In the genomic region with DNA sequence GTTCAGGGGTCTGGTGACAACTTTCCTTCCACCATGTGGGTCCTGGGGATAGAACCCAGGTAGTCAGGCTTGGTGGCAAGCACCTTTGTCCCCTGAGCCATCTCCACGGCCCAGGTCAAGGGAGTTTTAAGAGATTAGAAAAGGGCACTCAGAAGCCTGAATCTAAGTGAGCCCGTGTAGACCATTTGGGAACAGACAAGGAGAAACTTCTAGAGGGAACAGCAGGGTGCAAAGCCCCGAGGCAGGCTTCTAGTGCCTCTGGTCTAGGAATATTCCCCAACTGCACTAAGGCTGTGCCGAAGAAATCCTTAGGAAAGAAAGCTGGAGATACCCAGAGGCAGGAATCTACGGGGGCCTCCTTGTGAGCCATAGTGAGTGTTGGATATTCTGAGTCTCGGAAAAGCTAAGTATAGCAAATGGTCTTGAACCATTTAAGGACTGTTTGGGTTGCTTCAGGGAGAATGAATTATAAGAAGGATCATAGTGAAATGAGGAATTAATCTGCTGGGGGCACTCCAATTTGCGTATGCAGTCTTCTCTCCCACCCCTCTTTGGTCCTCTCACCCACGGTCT, we compare ENCODE assay signal across 8 mouse cellular contexts. TPM values are rescaled to one million over a fixed set of nuclear protein-coding genes. Genes with fewer than 3 reads are reported as not detected.
A peak's percentile ranks its signal among the peaks of the same experiment; 100 is the strongest.
DNase-seq lines count a peak whose midpoint lies in the region; ATAC-seq and TF ChIP-seq lines count a peak whose summit lies in the region.

No protein-coding gene starts in this region.

- no peak for ATAC-seq in heart, embryonic 15.5 days (replicated peaks; ENCODE audit: insufficient number of reproducible peaks, insufficient read depth, low FRiP score, low read depth)
- ATAC-seq in embryonic facial prominence, embryonic 11.5 days (replicated peaks; ENCODE audit: insufficient number of reproducible peaks, low FRiP score, low TSS enrichment, low read depth): no peak
- no peak for ATAC-seq in hindbrain, embryonic 12.5 days (ENCODE audit: low FRiP score)
- no peak for ATAC-seq in midbrain, embryonic 13.5 days

- WGBS in heart, embryonic 15.5 days: 45% methylated on average over 8 of the region's 8 CpGs
- 45% methylated on average over 8 of the region's 8 CpGs for WGBS in heart, adult 2 months
- WGBS in embryonic facial prominence, embryonic 11.5 days: 42% methylated on average over 8 of the region's 8 CpGs
- WGBS in hindbrain, embryonic 12.5 days: 55% methylated on average over 8 of the region's 8 CpGs
- WGBS in midbrain, embryonic 13.5 days: 52% methylated on average over 8 of the region's 8 CpGs
- WGBS in thymus, adult 2 months: 61% methylated on average over 8 of the region's 8 CpGs

- no peak for TF ChIP-seq EP300 in heart, adult 2 months (IDR thresholded peaks at IDR 0.05; ENCODE audit: insufficient read depth, low read depth, low read length)

- no peaks in the 10 kb centered on the region for H3K9me3 ChIP-seq in heart, embryonic 15.5 days (replicated peaks)
- H3K9me3 ChIP-seq in embryonic facial prominence, embryonic 11.5 days (replicated peaks; ENCODE audit: control insufficient read depth, low read length): no peaks in the 10 kb centered on the region
- no peaks in the 10 kb centered on the region for H3K9me3 ChIP-seq in hindbrain, embryonic 12.5 days (replicated peaks)
- no peaks in the 10 kb centered on the region for H3K9me3 ChIP-seq in midbrain, embryonic 13.5 days

- no peak for DNase-seq in heart, adult 2 months
- no peak for DNase-seq in embryonic facial prominence, embryonic 11.5 days (ENCODE audit: low spot score)
- DNase-seq in thymus, adult 2 months: no peak
- no peak for DNase-seq in right cerebral cortex, postnatal 25 days
- no peak for DNase-seq in kidney, postnatal 10 days

- peaks cover 85% of the 10 kb centered on the region for H3K27me3 ChIP-seq in heart, embryonic 15.5 days
- H3K27me3 ChIP-seq in heart, adult 2 months (ENCODE audit: control insufficient read depth, insufficient read depth, low read length): peaks cover 15% of the 10 kb centered on the region
- peaks cover 55% of the 10 kb centered on the region for H3K27me3 ChIP-seq in embryonic facial prominence, embryonic 11.5 days (ENCODE audit: control insufficient read depth, insufficient read depth, low read length)
- peaks cover 81% of the 10 kb centered on the region for H3K27me3 ChIP-seq in hindbrain, embryonic 12.5 days
- peaks cover 81% of the 10 kb centered on the region for H3K27me3 ChIP-seq in midbrain, embryonic 13.5 days
- peaks cover 15% of the 10 kb centered on the region; the same call in 1 of the 2 replicates for H3K27me3 ChIP-seq in thymus, adult 2 months (ENCODE audit: control insufficient read depth, insufficient read depth, low read length)

- TF ChIP-seq CTCF in heart, adult 2 months (IDR thresholded peaks at IDR 0.05): no peak
- no peak for TF ChIP-seq CTCF in thymus, adult 2 months (IDR thresholded peaks at IDR 0.05; ENCODE audit: borderline replicate concordance, control insufficient read depth, extremely low read depth, insufficient read depth, low read length, poor library complexity)

- H3K4me3 ChIP-seq in heart, embryonic 15.5 days: peak overlapping the region; percentile 58
- H3K4me3 ChIP-seq in heart, adult 2 months: no peak overlapping the region
- H3K4me3 ChIP-seq in embryonic facial prominence, embryonic 11.5 days (ENCODE audit: low read depth, low read length): no peak overlapping the region
- H3K4me3 ChIP-seq in hindbrain, embryonic 12.5 days: peak overlapping the region; percentile 56; the same call in 1 of the 2 replicates
- H3K4me3 ChIP-seq in midbrain, embryonic 13.5 days (replicated peaks): peak overlapping the region; percentile 73
- no peak overlapping the region for H3K4me3 ChIP-seq in thymus, adult 2 months (ENCODE audit: control insufficient read depth, insufficient read depth, low read length)

- no peaks in the 10 kb centered on the region for H3K79me2 ChIP-seq in heart, adult 2 months (replicated peaks; ENCODE audit: control insufficient read depth, insufficient read depth, low read length)

- H3K27ac ChIP-seq in heart, embryonic 15.5 days: no peak overlapping the region
- H3K27ac ChIP-seq in heart, adult 2 months: no peak overlapping the region
- H3K27ac ChIP-seq in embryonic facial prominence, embryonic 11.5 days (replicated peaks; ENCODE audit: low read depth, low read length): no peak overlapping the region
- no peak overlapping the region for H3K27ac ChIP-seq in hindbrain, embryonic 12.5 days
- H3K27ac ChIP-seq in midbrain, embryonic 13.5 days: peak overlapping the region; percentile 53; the same call in 1 of the 2 replicates
- no peak overlapping the region for H3K27ac ChIP-seq in thymus, adult 2 months (ENCODE audit: control insufficient read depth, insufficient read depth, low read length)

- intact Hi-C loops in heart, adult 2 months (cut with DNase I): no loop called here

- no peaks in the 10 kb centered on the region for H3K36me3 ChIP-seq in heart, embryonic 15.5 days
- H3K36me3 ChIP-seq in heart, adult 2 months (ENCODE audit: control insufficient read depth, insufficient read depth, low read length): no peaks in the 10 kb centered on the region
- no peaks in the 10 kb centered on the region for H3K36me3 ChIP-seq in embryonic facial prominence, embryonic 11.5 days (replicated peaks; ENCODE audit: control insufficient read depth, insufficient read depth, low read depth, low read length)
- H3K36me3 ChIP-seq in hindbrain, embryonic 12.5 days: no peaks in the 10 kb centered on the region
- H3K36me3 ChIP-seq in midbrain, embryonic 13.5 days: peaks cover 14% of the 10 kb centered on the region; the same call in 1 of the 2 replicates
- H3K36me3 ChIP-seq in thymus, adult 2 months (ENCODE audit: control insufficient read depth, insufficient read depth, low read length): no peaks in the 10 kb centered on the region

- no peak overlapping the region for H3K9ac ChIP-seq in heart, embryonic 15.5 days
- H3K9ac ChIP-seq in heart, adult 2 months (ENCODE audit: low read depth, low read length): no peak overlapping the region
- no peak overlapping the region for H3K9ac ChIP-seq in embryonic facial prominence, embryonic 11.5 days (replicated peaks; ENCODE audit: low read length)
- no peak overlapping the region for H3K9ac ChIP-seq in hindbrain, embryonic 12.5 days
- peak overlapping the region; percentile 89 for H3K9ac ChIP-seq in midbrain, embryonic 13.5 days (replicated peaks)

- peaks cover 27% of the 10 kb centered on the region for H3K4me1 ChIP-seq in heart, embryonic 15.5 days (replicated peaks)
- H3K4me1 ChIP-seq in heart, adult 2 months (ENCODE audit: control insufficient read depth, insufficient read depth, low read length): peaks cover 4% of the 10 kb centered on the region
- peaks cover 9% of the 10 kb centered on the region; the same call in 1 of the 2 replicates for H3K4me1 ChIP-seq in embryonic facial prominence, embryonic 11.5 days (ENCODE audit: control insufficient read depth, insufficient read depth, low read length)
- H3K4me1 ChIP-seq in hindbrain, embryonic 12.5 days: peaks cover 12% of the 10 kb centered on the region
- H3K4me1 ChIP-seq in midbrain, embryonic 13.5 days (replicated peaks): peaks cover 38% of the 10 kb centered on the region
- H3K4me1 ChIP-seq in thymus, adult 2 months (replicated peaks; ENCODE audit: control insufficient read depth, insufficient read depth, low read length): peaks cover 23% of the 10 kb centered on the region

- TF ChIP-seq POLR2A in heart, adult 2 months (IDR thresholded peaks at IDR 0.05; ENCODE audit: insufficient read depth, low read depth, low read length): no peak
- no peak for TF ChIP-seq POLR2A in thymus, adult 2 months (IDR thresholded peaks at IDR 0.05; ENCODE audit: control insufficient read depth, extremely low read depth, insufficient read depth, low read length, poor library complexity)

- peak overlapping the region; percentile 99; the same call in 1 of the 2 replicates for H3K4me2 ChIP-seq in heart, embryonic 15.5 days
- H3K4me2 ChIP-seq in embryonic facial prominence, embryonic 11.5 days (ENCODE audit: low read depth, low read length): peak overlapping the region; percentile 99
- H3K4me2 ChIP-seq in hindbrain, embryonic 12.5 days (replicated peaks): peak overlapping the region; percentile 95
- peak overlapping the region; percentile 95 for H3K4me2 ChIP-seq in midbrain, embryonic 13.5 days (replicated peaks)

RNA-seq across cellular contexts. Expression of gene Pianp, which starts 0.6 kb away (rescaled TPM):
- polyA plus RNA-seq in heart, embryonic 15.5 days (2015; fragmentation: Nextera tagmentation; extraction: Ambion mirVana): 0.62 and 1.1 TPM in 2 replicates
- under 1 TPM; 0.43 to 0.50 TPM for total RNA-seq in heart, adult 2 months (2021)
- 1.7 and 2.0 TPM in 2 replicates for polyA plus RNA-seq in heart, adult 2 months (2012; rRNA removed)
- polyA plus RNA-seq in embryonic facial prominence, embryonic 11.5 days (2014; fragmentation: Nextera tagmentation; extraction: Ambion mirVana): 1.1 and 1.9 TPM in 2 replicates
- 8.6 and 8.9 TPM in 2 replicates for polyA plus RNA-seq in hindbrain, embryonic 12.5 days (2016; fragmentation: Nextera tagmentation; extraction: Ambion mirVana)
- 25.6 and 27.4 TPM in 2 replicates for polyA plus RNA-seq in midbrain, embryonic 13.5 days (2015; fragmentation: Nextera tagmentation; extraction: Ambion mirVana)
- 5.1 and 5.5 TPM in 2 replicates for polyA plus RNA-seq in thymus, adult 2 months (2012; rRNA removed)

RNA-seq across cellular contexts. Expression of gene Zfp384, which starts 13.0 kb away (rescaled TPM):
- polyA plus RNA-seq in heart, embryonic 15.5 days (2015; fragmentation: Nextera tagmentation; extraction: Ambion mirVana): 9.0 and 12.4 TPM in 2 replicates
- 10 to 100 TPM; 22.4 to 22.8 TPM for total RNA-seq in heart, adult 2 months (2021)
- 28.2 and 33.5 TPM in 2 replicates for polyA plus RNA-seq in heart, adult 2 months (2012; rRNA removed)
- 7.7 and 10.6 TPM in 2 replicates for polyA plus RNA-seq in embryonic facial prominence, embryonic 11.5 days (2014; fragmentation: Nextera tagmentation; extraction: Ambion mirVana)
- 21.6 and 22.3 TPM in 2 replicates for polyA plus RNA-seq in hindbrain, embryonic 12.5 days (2016; fragmentation: Nextera tagmentation; extraction: Ambion mirVana)
- polyA plus RNA-seq in midbrain, embryonic 13.5 days (2015; fragmentation: Nextera tagmentation; extraction: Ambion mirVana): 18.8 and 23.1 TPM in 2 replicates
- polyA plus RNA-seq in thymus, adult 2 months (2012; rRNA removed): 117 and 126 TPM in 2 replicates

RNA-seq across cellular contexts. Expression of gene Cops7a, which starts 30.6 kb away (rescaled TPM):
- polyA plus RNA-seq in heart, embryonic 15.5 days (2015; fragmentation: Nextera tagmentation; extraction: Ambion mirVana): 129 and 139 TPM in 2 replicates
- total RNA-seq in heart, adult 2 months (2021): 10 to 100 TPM; 83.2 to 99.8 TPM
- 208 and 238 TPM in 2 replicates for polyA plus RNA-seq in heart, adult 2 months (2012; rRNA removed)
- 118 and 125 TPM in 2 replicates for polyA plus RNA-seq in embryonic facial prominence, embryonic 11.5 days (2014; fragmentation: Nextera tagmentation; extraction: Ambion mirVana)
- polyA plus RNA-seq in hindbrain, embryonic 12.5 days (2016; fragmentation: Nextera tagmentation; extraction: Ambion mirVana): 99.5 and 101 TPM in 2 replicates
- 89.9 and 95.2 TPM in 2 replicates for polyA plus RNA-seq in midbrain, embryonic 13.5 days (2015; fragmentation: Nextera tagmentation; extraction: Ambion mirVana)
- 168 and 199 TPM in 2 replicates for polyA plus RNA-seq in thymus, adult 2 months (2012; rRNA removed)

RNA-seq across cellular contexts. Expression of gene Ing4, which starts 43.6 kb away (rescaled TPM):
- polyA plus RNA-seq in heart, embryonic 15.5 days (2015; fragmentation: Nextera tagmentation; extraction: Ambion mirVana): 79.2 and 83.1 TPM in 2 replicates
- 10 to 100 TPM; 26.1 to 27.1 TPM for total RNA-seq in heart, adult 2 months (2021)
- polyA plus RNA-seq in heart, adult 2 months (2012; rRNA removed): 26.3 and 36.2 TPM in 2 replicates
- polyA plus RNA-seq in embryonic facial prominence, embryonic 11.5 days (2014; fragmentation: Nextera tagmentation; extraction: Ambion mirVana): 141 and 145 TPM in 2 replicates
- polyA plus RNA-seq in hindbrain, embryonic 12.5 days (2016; fragmentation: Nextera tagmentation; extraction: Ambion mirVana): 151 and 159 TPM in 2 replicates
- polyA plus RNA-seq in midbrain, embryonic 13.5 days (2015; fragmentation: Nextera tagmentation; extraction: Ambion mirVana): 195 and 201 TPM in 2 replicates
- polyA plus RNA-seq in thymus, adult 2 months (2012; rRNA removed): 96.8 and 99.4 TPM in 2 replicates

RNA-seq across cellular contexts. Expression of gene Acrbp, which starts 53.6 kb away (rescaled TPM):
- 5.2 and 7.1 TPM in 2 replicates for polyA plus RNA-seq in heart, embryonic 15.5 days (2015; fragmentation: Nextera tagmentation; extraction: Ambion mirVana)
- total RNA-seq in heart, adult 2 months (2021): 1 to 10 TPM; 1.9 to 2.3 TPM
- 13.6 and 16.3 TPM in 2 replicates for polyA plus RNA-seq in heart, adult 2 months (2012; rRNA removed)
- polyA plus RNA-seq in embryonic facial prominence, embryonic 11.5 days (2014; fragmentation: Nextera tagmentation; extraction: Ambion mirVana): 10.0 and 12.5 TPM in 2 replicates
- polyA plus RNA-seq in hindbrain, embryonic 12.5 days (2016; fragmentation: Nextera tagmentation; extraction: Ambion mirVana): 16.0 and 18.3 TPM in 2 replicates
- 15.8 and 19.7 TPM in 2 replicates for polyA plus RNA-seq in midbrain, embryonic 13.5 days (2015; fragmentation: Nextera tagmentation; extraction: Ambion mirVana)
- 70.8 and 89.5 TPM in 2 replicates for polyA plus RNA-seq in thymus, adult 2 months (2012; rRNA removed)

Comparison
In these comparisons a context has a peak if more than half of its experiments do, and no peak if none do; other contexts are left out.
1. H3K4me3 ChIP-seq: peak in heart, embryonic 15.5 days (single experiment), hindbrain, embryonic 12.5 days (single experiment) and midbrain, embryonic 13.5 days (single experiment); none in heart, adult 2 months (single experiment), embryonic facial prominence, embryonic 11.5 days (single experiment) and thymus, adult 2 months (single experiment).
2. Peak in every context shown above with its lines, with median percentiles within 50 percentile points of each other: H3K4me2 ChIP-seq.